Mouse (Mus musculus) c-Kit-positive CD71-positive TER-119-positive erythroid progenitor cells, embryonic 14.5 days (primary cell): ENCODE results near the gene Atp2b4.
A peak's percentile ranks its signal among the peaks of the same experiment; 100 is the strongest.
"Not testable (repeated sequence)": the region's sequence is repeated elsewhere in the genome, so short reads cannot be mapped to it uniquely, and the experiment has no call there.

ENCODE experiments used
- DNase-seq: peaks from one replicate; pipeline ENCODE4 v3.0.0-alpha.2; 2013; ENCODE audit warnings: low spot score

Atp2b4 gene

GRCm38 (mm10) chr1:133745078-133745495, 55.8 kb downstream of the Atp2b4 start:
- peak; percentile 63 for DNase-seq

GRCm38 (mm10) chr1:133744609-133745008, 56.2 kb downstream of the Atp2b4 start:
- no peak for DNase-seq

GRCm38 (mm10) chr1:133742517-133742916, 58.3 kb downstream of the Atp2b4 start:
- DNase-seq = no peak

- no peak for DNase-seq
These were observed 58.9 kb downstream of the Atp2b4 start for GRCm38 (mm10) chr1:133741881-133742434.

- no peak for DNase-seq
These were observed 59.7 kb downstream of the Atp2b4 start for GRCm38 (mm10) chr1:133741171-133741570.

- no peak for DNase-seq
These were observed 64.2 kb downstream of the Atp2b4 start for GRCm38 (mm10) chr1:133736664-133737063.

- DNase-seq = no peak
These were observed 64.7 kb downstream of the Atp2b4 start for GRCm38 (mm10) chr1:133735995-133736652.

- no peak for DNase-seq
These were observed 68.0 kb downstream of the Atp2b4 start for GRCm38 (mm10) chr1:133732814-133733213.

- no peak for DNase-seq
These were observed 72.5 kb downstream of the Atp2b4 start for GRCm38 (mm10) chr1:133728339-133728738.

- no peak for DNase-seq
These were observed 80.5 kb downstream of the Atp2b4 start for GRCm38 (mm10) chr1:133720342-133720741.

- DNase-seq = no peak
These were observed 82.1 kb downstream of the Atp2b4 start for GRCm38 (mm10) chr1:133718786-133719185.

GRCm38 (mm10) chr1:133718296-133718695, 82.5 kb downstream of the Atp2b4 start:
- DNase-seq = no peak

GRCm38 (mm10) chr1:133716464-133716863, 84.4 kb downstream of the Atp2b4 start:
- DNase-seq = peak; percentile 39

GRCm38 (mm10) chr1:133715191-133715590, 85.7 kb downstream of the Atp2b4 start:
- no peak for DNase-seq

- DNase-seq = no peak
These were observed 87.9 kb downstream of the Atp2b4 start for GRCm38 (mm10) chr1:133713009-133713370.

- DNase-seq = no peak
These were observed 88.4 kb downstream of the Atp2b4 start for GRCm38 (mm10) chr1:133712288-133713008.

GRCm38 (mm10) chr1:133711376-133711775, 89.5 kb downstream of the Atp2b4 start:
- DNase-seq = no peak

- DNase-seq = no peak
These were observed 89.9 kb downstream of the Atp2b4 start for GRCm38 (mm10) chr1:133710895-133711294.

GRCm38 (mm10) chr1:133709292-133709691, 91.5 kb downstream of the Atp2b4 start:
- DNase-seq = no peak

GRCm38 (mm10) chr1:133701824-133702223, 99.0 kb downstream of the Atp2b4 start:
- DNase-seq = not testable (repeated sequence)

- no peak for DNase-seq
These were observed 102.8 kb downstream of the Atp2b4 start for GRCm38 (mm10) chr1:133697935-133698620.

GRCm38 (mm10) chr1:133695901-133696300, 104.9 kb downstream of the Atp2b4 start:
- DNase-seq = no peak

GRCm38 (mm10) chr1:133694876-133695275, 106.0 kb downstream of the Atp2b4 start:
- no peak for DNase-seq
